Mouse (Mus musculus): ENCODE results near the gene Zfr2. TPM values are rescaled to one million over a fixed set of nuclear protein-coding genes. Genes with fewer than 3 reads are reported as not detected.

The Zfr2 gene
- polyA plus RNA-seq, 1 experiment from 2014 or later, result 6.0 TPM

- Histone ChIP-seq H3K4me2 (no peak overlapping the region), H3K4me1 (replicated peaks) (peaks cover 82% of the 10 kb centered on the region), H3K4me3 (no peak overlapping the region), H3K27me3 (no peaks in the 10 kb centered on the region), H3K9ac (no peak overlapping the region), H3K36me3 (no peaks in the 10 kb centered on the region), H3K27ac (0 out of 2 replicates have a peak overlapping the region, but pooled peaks have one; percentile 6), H3K9me3 (replicated peaks) (no peaks in the 10 kb centered on the region)
- ATAC-seq (replicated peaks; ENCODE audit: insufficient number of reproducible peaks, insufficient read depth, low FRiP score, low read depth), result no peak
- 81% methylated on average over 14 of the region's 14 CpGs for WGBS
Observed at GRCm38 (mm10) chr10:81299585-81300351, 66.8 kb downstream of the Zfr2 start.

- 70% methylated on average over 9 of the region's 9 CpGs for WGBS
- ATAC-seq (replicated peaks; ENCODE audit: insufficient number of reproducible peaks, insufficient read depth, low FRiP score, low read depth), result no peak
- Histone ChIP-seq H3K9ac (no peak overlapping the region), H3K9me3 (replicated peaks) (no peaks in the 10 kb centered on the region), H3K4me1 (replicated peaks) (peaks cover 79% of the 10 kb centered on the region), H3K36me3 (no peaks in the 10 kb centered on the region), H3K27ac (no peak overlapping the region), H3K4me2 (no peak overlapping the region), H3K27me3 (no peaks in the 10 kb centered on the region), H3K4me3 (no peak overlapping the region)
Observed at GRCm38 (mm10) chr10:81300352-81300907, 67.5 kb downstream of the Zfr2 start.

GRCm38 (mm10) chr10:81301321-81301720 lies 68.4 kb downstream of the Zfr2 start:
- no peak overlapping the region for H3K27ac ChIP-seq
- no peak overlapping the region for H3K4me3 ChIP-seq
- no peak overlapping the region for H3K9ac ChIP-seq
- WGBS, result 73% methylated on average over 9 of the region's 9 CpGs
- no peaks in the 10 kb centered on the region for H3K27me3 ChIP-seq
- H3K4me2 ChIP-seq, result no peak overlapping the region
- peaks cover 73% of the 10 kb centered on the region for H3K4me1 ChIP-seq (replicated peaks)
- no peak for ATAC-seq (replicated peaks; ENCODE audit: insufficient number of reproducible peaks, insufficient read depth, low FRiP score, low read depth)
- H3K36me3 ChIP-seq, result peaks cover 8% of the 10 kb centered on the region; the same call in 1 of the 2 replicates
- no peaks in the 10 kb centered on the region for H3K9me3 ChIP-seq (replicated peaks)

Small RNA genes lying within 50 kb of the gene (microRNA-seq; reads per million reads assigned to microRNA genes)
- 12.4 reads per million, percentile 27 among the genes with 10 or more reads in this experiment for gene Mir3057

Other genes starting within 250 kb of the Zfr2 start
- gene Gng7, start 218.2 kb upstream of the Zfr2 start, polyA plus RNA-seq (2015; fragmentation: Nextera tagmentation; extraction: Ambion mirVana), result 1.1 and 1.9 TPM in 2 replicates
- gene Diras1, start 207.5 kb upstream of the Zfr2 start, polyA plus RNA-seq (2015; fragmentation: Nextera tagmentation; extraction: Ambion mirVana), result 0.29 TPM in 1 of 2 replicates, not detected in the other
- gene Slc39a3, start 195.7 kb upstream of the Zfr2 start, polyA plus RNA-seq (2015; fragmentation: Nextera tagmentation; extraction: Ambion mirVana), result 7.1 and 11.8 TPM in 2 replicates
- gene Sgta, start 173.0 kb upstream of the Zfr2 start, polyA plus RNA-seq (2015; fragmentation: Nextera tagmentation; extraction: Ambion mirVana), result 133 and 166 TPM in 2 replicates
- 22.3 and 31.6 TPM in 2 replicates for gene Thop1, start 163.1 kb upstream of the Zfr2 start, polyA plus RNA-seq (2015; fragmentation: Nextera tagmentation; extraction: Ambion mirVana)
- gene Creb3l3, start 134.3 kb upstream of the Zfr2 start, polyA plus RNA-seq (2015; fragmentation: Nextera tagmentation; extraction: Ambion mirVana), result 0.48 and 0.99 TPM in 2 replicates
- gene Map2k2, start 127.2 kb upstream of the Zfr2 start, polyA plus RNA-seq (2015; fragmentation: Nextera tagmentation; extraction: Ambion mirVana), result 130 and 153 TPM in 2 replicates
- 25.6 and 31.0 TPM in 2 replicates for gene Zbtb7a, start 97.9 kb upstream of the Zfr2 start, polyA plus RNA-seq (2015; fragmentation: Nextera tagmentation; extraction: Ambion mirVana)
- gene Pias4, start 65.2 kb upstream of the Zfr2 start, polyA plus RNA-seq (2015; fragmentation: Nextera tagmentation; extraction: Ambion mirVana), result 29.1 and 41.6 TPM in 2 replicates
- gene Eef2, start 56.5 kb upstream of the Zfr2 start, polyA plus RNA-seq (2015; fragmentation: Nextera tagmentation; extraction: Ambion mirVana), result 350 and 441 TPM in 2 replicates
- gene Dapk3, start 50.1 kb upstream of the Zfr2 start, polyA plus RNA-seq (2015; fragmentation: Nextera tagmentation; extraction: Ambion mirVana), result 38.4 and 43.1 TPM in 2 replicates
- gene 4930442H23Rik, start 49.3 kb upstream of the Zfr2 start, polyA plus RNA-seq (2015; fragmentation: Nextera tagmentation; extraction: Ambion mirVana), result not detected in 2 replicates
- gene Nmrk2, start 31.1 kb upstream of the Zfr2 start, polyA plus RNA-seq (2015; fragmentation: Nextera tagmentation; extraction: Ambion mirVana), result 7.3 and 9.1 TPM in 2 replicates
- 0.25 and 1.1 TPM in 2 replicates for gene Atcay, start 2.3 kb upstream of the Zfr2 start, polyA plus RNA-seq (2015; fragmentation: Nextera tagmentation; extraction: Ambion mirVana)
- 1.6 and 3.6 TPM in 2 replicates for gene Matk, start 19.8 kb downstream of the Zfr2 start, polyA plus RNA-seq (2015; fragmentation: Nextera tagmentation; extraction: Ambion mirVana)
- 208 and 226 TPM in 2 replicates for gene Mrpl54, start 33.8 kb downstream of the Zfr2 start, polyA plus RNA-seq (2015; fragmentation: Nextera tagmentation; extraction: Ambion mirVana)
- 42.3 and 61.2 TPM in 2 replicates for gene Apba3, start 33.8 kb downstream of the Zfr2 start, polyA plus RNA-seq (2015; fragmentation: Nextera tagmentation; extraction: Ambion mirVana)
- gene Tjp3, start 58.4 kb downstream of the Zfr2 start, polyA plus RNA-seq (2015; fragmentation: Nextera tagmentation; extraction: Ambion mirVana), result 3.2 and 4.3 TPM in 2 replicates
- 26.2 and 38.2 TPM in 2 replicates for gene Pip5k1c, start 59.8 kb downstream of the Zfr2 start, polyA plus RNA-seq (2015; fragmentation: Nextera tagmentation; extraction: Ambion mirVana)
- gene Cactin, start 87.9 kb downstream of the Zfr2 start, polyA plus RNA-seq (2015; fragmentation: Nextera tagmentation; extraction: Ambion mirVana), result 23.5 and 34.1 TPM in 2 replicates
- 11.3 and 17.9 TPM in 2 replicates for gene Tbxa2r, start 95.6 kb downstream of the Zfr2 start, polyA plus RNA-seq (2015; fragmentation: Nextera tagmentation; extraction: Ambion mirVana)
- 0.04 TPM in 1 of 2 replicates, not detected in the other for gene Gipc3, start 110.1 kb downstream of the Zfr2 start, polyA plus RNA-seq (2015; fragmentation: Nextera tagmentation; extraction: Ambion mirVana)
- gene Hmg20b, start 117.3 kb downstream of the Zfr2 start, polyA plus RNA-seq (2015; fragmentation: Nextera tagmentation; extraction: Ambion mirVana), result 82.8 and 83.4 TPM in 2 replicates
- gene Mfsd12, start 124.3 kb downstream of the Zfr2 start, polyA plus RNA-seq (2015; fragmentation: Nextera tagmentation; extraction: Ambion mirVana), result 11.7 and 22.3 TPM in 2 replicates
- gene 4930404N11Rik, start 132.7 kb downstream of the Zfr2 start, polyA plus RNA-seq (2015; fragmentation: Nextera tagmentation; extraction: Ambion mirVana), result 0.81 and 2.2 TPM in 2 replicates
- 66.5 and 84.1 TPM in 2 replicates for gene Fzr1, start 145.4 kb downstream of the Zfr2 start, polyA plus RNA-seq (2015; fragmentation: Nextera tagmentation; extraction: Ambion mirVana)
- 65.2 and 79.9 TPM in 2 replicates for gene Dohh, start 151.3 kb downstream of the Zfr2 start, polyA plus RNA-seq (2015; fragmentation: Nextera tagmentation; extraction: Ambion mirVana)
- gene Gm48551, start 151.3 kb downstream of the Zfr2 start, polyA plus RNA-seq (2015; fragmentation: Nextera tagmentation; extraction: Ambion mirVana), result 2.2 and 2.3 TPM in 2 replicates
- 0.84 and 0.91 TPM in 2 replicates for gene Gm48552, start 155.8 kb downstream of the Zfr2 start, polyA plus RNA-seq (2015; fragmentation: Nextera tagmentation; extraction: Ambion mirVana)
- gene Smim24, start 159.9 kb downstream of the Zfr2 start, polyA plus RNA-seq (2015; fragmentation: Nextera tagmentation; extraction: Ambion mirVana), result 3.9 and 4.1 TPM in 2 replicates
- 60.9 and 71.2 TPM in 2 replicates for gene Nfic, start 222.5 kb downstream of the Zfr2 start, polyA plus RNA-seq (2015; fragmentation: Nextera tagmentation; extraction: Ambion mirVana)
- gene Celf5, start 249.6 kb downstream of the Zfr2 start, polyA plus RNA-seq (2015; fragmentation: Nextera tagmentation; extraction: Ambion mirVana), result 0.08 and 0.41 TPM in 2 replicates